Mouse (Mus musculus): Measurements from ENCODE around the gene Dzank1. TPM values are rescaled to one million over a fixed set of nuclear protein-coding genes. Genes with fewer than 3 reads are reported as not detected.

Gene Dzank1
- total RNA-seq (2023), result 0.97 TPM

GRCm38 (mm10) chr2:144526981-144527820 is at the start of gene Dzank1, which contains the start of gene Polr3f:
Gene Dzank1 (minus strand): TSS chr2:144527414.
Gene Polr3f (plus strand): TSS chr2:144527718.

GRCm38 (mm10) chr2:144555820-144556552 is 28.8 kb upstream of the Dzank1 start, which contains the start of gene Sec23b:
Gene Sec23b (plus strand): TSS chr2:144556229.

DNA sequence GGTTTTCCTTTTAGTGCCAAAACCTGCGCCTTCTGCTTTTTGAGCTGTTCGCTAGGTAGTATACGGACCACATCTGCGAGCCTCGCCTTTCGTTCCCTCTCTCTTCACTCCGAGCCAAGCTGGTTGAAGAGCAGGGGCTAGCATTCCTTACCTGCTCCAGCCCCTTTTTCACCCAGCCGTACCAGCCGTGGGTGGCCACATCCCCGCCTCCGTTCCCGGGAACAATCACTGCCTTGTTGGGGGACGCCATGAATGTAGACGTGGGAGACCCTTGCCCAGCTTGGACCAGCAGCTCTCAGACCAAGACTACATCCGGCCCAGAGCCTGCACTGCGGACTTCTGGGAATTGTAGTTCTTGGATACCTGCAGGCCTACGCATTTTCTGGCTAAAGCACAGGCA is 23.3 kb upstream of the Dzank1 start, which contains the start of gene Rbbp9:
Rbbp9 (minus strand) TSS at position 341 of the 400 bp plus-strand sequence.

Other genes with a start within 250 kb of the Dzank1 start
- gene Ovol2, start 195.3 kb downstream of the Dzank1 start, total RNA-seq (2023), result not detected
- gene Kat14, start 158.4 kb downstream of the Dzank1 start, total RNA-seq (2023), result 30.7 TPM
- gene Pet117, start 158.4 kb downstream of the Dzank1 start, total RNA-seq (2023), result not detected
- gene Polr3f, start 304 bp upstream of the Dzank1 start, total RNA-seq (2023), result 40.3 TPM
- 2.6 TPM for gene Rbbp9, start 23.5 kb upstream of the Dzank1 start, total RNA-seq (2023)
- gene Sec23b, start 28.8 kb upstream of the Dzank1 start, total RNA-seq (2023), result 66.7 TPM
- 10.5 TPM for gene Smim26, start 66.6 kb upstream of the Dzank1 start, total RNA-seq (2023)
- 25.9 TPM for gene Dtd1, start 72.5 kb upstream of the Dzank1 start, total RNA-seq (2023)